11 mouse cellular contexts compared by ENCODE assay signal in the genomic region with DNA sequence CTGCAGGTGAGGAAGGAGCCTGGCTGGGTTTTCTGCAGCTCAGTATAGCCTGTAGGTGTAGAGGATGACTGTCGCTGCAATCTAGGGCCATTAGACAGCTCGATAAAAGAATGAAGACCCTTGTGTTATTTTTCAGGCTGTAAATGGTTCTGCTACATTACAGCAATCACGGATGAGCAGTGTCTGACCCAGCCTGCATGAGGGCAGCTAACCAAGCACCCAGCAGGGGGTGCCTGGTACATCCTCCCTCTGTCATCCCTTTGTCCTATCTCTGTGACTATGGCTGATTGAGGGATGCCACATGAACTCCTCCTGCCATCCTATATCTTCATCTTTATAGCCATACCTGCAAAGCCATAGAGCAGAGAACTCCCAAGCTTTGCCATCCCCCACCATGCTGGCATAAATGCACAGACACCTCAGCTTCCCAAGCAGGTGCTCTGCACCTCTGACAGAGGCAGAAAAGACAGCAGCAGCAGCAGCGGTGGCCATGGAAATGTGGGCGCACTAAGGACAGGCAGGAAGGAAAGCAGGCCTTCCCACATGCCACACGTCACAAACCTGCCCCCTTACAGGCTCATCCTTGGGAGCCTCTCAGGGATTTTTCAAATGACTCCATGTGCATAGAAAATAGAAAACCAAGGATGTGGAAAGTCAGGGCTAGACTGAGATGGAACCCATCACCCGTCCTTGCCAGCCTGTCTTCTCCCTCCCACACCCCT. TPM values are rescaled to one million over a fixed set of nuclear protein-coding genes. Genes with fewer than 3 reads are reported as not detected.
A peak's percentile ranks its signal among the peaks of the same experiment; 100 is the strongest.
DNase-seq lines count a peak whose midpoint lies in the region.
"Had no signal": no experiment of that assay in that cellular context is flagged by ENCODE, and none has a peak within 500 bp of the region (broad histone marks: within the 10 kb centered on the region; RNA-seq: fewer than 3 reads in every experiment).

No protein-coding gene starts in this region.

- intact Hi-C loops in left cerebral cortex, postnatal 10 days (cut with DNase I), result no loop called here
- intact Hi-C loops in left cerebral cortex, postnatal 25 days (cut with DNase I), result loop anchor here (1.0 kb wide), 1 partner anchor 116 kb away; no protein-coding TSS in a partner anchor

- peak; percentile 50 to 66 for DNase-seq in left cerebral cortex, adult 18-20 months (ENCODE audit: low spot score in 2 of 2)
- DNase-seq in left cerebral cortex, postnatal 10 days (ENCODE audit: extremely low spot score in 1 of 2, low spot score in 2 of 2), result no peak
- peak; percentile 22 for DNase-seq in thymus, postnatal 4 days
- DNase-seq in thymus, adult 18-20 months, result no peak
- peak; percentile 52 to 86 for DNase-seq in left cerebral cortex, postnatal 25 days (ENCODE audit: low spot score in 2 of 2)
- no peak for DNase-seq in adrenal gland, adult 8-10 months
- DNase-seq in kidney, adult 8-10 months, result no peak
- DNase-seq in heart, adult 11 months, result no peak
- DNase-seq: cerebellum, adult 9-10 months; gastrocnemius, postnatal 14 days; lung, embryonic 14.5 days had no signal

RNA-seq across cellular contexts. Expression of gene Stra6, which starts 23.9 kb away (rescaled TPM):
- 10 to 100 TPM in 1 of 2 experiments, 1 to 10 TPM in 1; 7.8 to 10.3 TPM for total RNA-seq in left cerebral cortex, adult 18-20 months (2021)
- total RNA-seq in left cerebral cortex, postnatal 10 days (2021), result 10 to 100 TPM in 1 of 2 experiments, 1 to 10 TPM in 1; 10.0 to 10.9 TPM
- total RNA-seq in left cerebral cortex, postnatal 25 days (2021), result 1 to 10 TPM; 7.2 to 8.7 TPM
- 1 to 10 TPM; 1.0 to 2.6 (median 2.2) TPM for total RNA-seq in adrenal gland, adult 8-10 months (2022)

RNA-seq across cellular contexts. Expression of gene Ccdc33, which starts 31.2 kb away (rescaled TPM):
- total RNA-seq in left cerebral cortex, adult 18-20 months (2021), result 1 to 10 TPM in 1 of 2 experiments, under 1 TPM in 1; 0.67 to 1.2 TPM
- total RNA-seq in left cerebral cortex, postnatal 10 days (2021), result under 1 TPM; 0.43 to 0.47 TPM
- total RNA-seq in left cerebral cortex, postnatal 25 days (2021), result 1 to 10 TPM in 1 of 2 experiments, under 1 TPM in 1; 0.55 to 1.1 TPM
- 1 to 10 TPM in 2 of 4 experiments, under 1 TPM in 1, not detected in 1; 0.49 to 2.4 (median 1.2) TPM for total RNA-seq in adrenal gland, adult 8-10 months (2022)
- total RNA-seq: gastrocnemius, postnatal 14 days had no signal

Comparison
In these comparisons a context has a peak if more than half of its experiments do, and no peak if none do; other contexts are left out.
1. DNase-seq: peak in left cerebral cortex, adult 18-20 months (2 of 2), thymus, postnatal 4 days (single experiment) and left cerebral cortex, postnatal 25 days (2 of 2); none in left cerebral cortex, postnatal 10 days (0 of 2), thymus, adult 18-20 months (0 of 2), adrenal gland, adult 8-10 months (single experiment), kidney, adult 8-10 months (0 of 2) and heart, adult 11 months (single experiment).